Comparison of ENCODE assay signal across 16 mouse cellular contexts in the genomic region with DNA sequence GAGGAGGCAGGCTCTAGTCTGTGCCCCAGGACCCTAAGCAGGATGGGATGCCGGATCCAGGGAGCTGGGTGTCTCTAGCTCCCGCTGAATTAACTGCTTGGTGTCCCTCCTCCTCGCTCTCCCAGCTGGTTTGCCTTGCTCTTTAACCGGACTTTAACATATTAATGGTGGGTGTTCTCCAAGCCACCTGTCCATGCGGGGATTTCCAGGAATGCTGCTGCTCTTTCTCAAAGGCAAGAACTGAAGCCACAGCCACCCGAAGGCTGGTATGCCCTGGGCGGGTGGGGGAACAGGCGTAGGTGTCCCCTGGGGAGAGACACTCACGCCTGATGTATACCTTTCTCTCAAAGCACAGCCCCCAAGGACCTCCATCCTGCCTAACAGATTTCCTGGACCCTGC. TPM values are rescaled to one million over a fixed set of nuclear protein-coding genes. Genes with fewer than 3 reads are reported as not detected.
"Had no signal": no experiment of that assay in that cellular context is flagged by ENCODE, and none has a peak within 500 bp of the region (broad histone marks: within the 10 kb centered on the region; RNA-seq: fewer than 3 reads in every experiment).

No protein-coding gene starts in this region.

- H3K4me3 ChIP-seq: kidney, embryonic 15.5 days; limb, embryonic 13.5 days; midbrain, embryonic 12.5 days had no signal

- H3K36me3 ChIP-seq: kidney, embryonic 15.5 days; limb, embryonic 13.5 days; midbrain, embryonic 12.5 days had no signal

- H3K27me3 ChIP-seq: kidney, embryonic 15.5 days; midbrain, embryonic 12.5 days had no signal

- DNase-seq: kidney, postnatal 14 days; left cerebral cortex, postnatal 4 days; lung, adult 18-20 months; right cerebral cortex, postnatal 25 days; thymus, postnatal 14 days had no signal

- H3K4me1 ChIP-seq: midbrain, embryonic 12.5 days had no signal

- ATAC-seq: midbrain, embryonic 16.5 days had no signal

- H3K9ac ChIP-seq: kidney, embryonic 15.5 days; limb, embryonic 13.5 days; liver, embryonic 14.5 days; midbrain, embryonic 12.5 days had no signal

- H3K9me3 ChIP-seq: kidney, embryonic 15.5 days; limb, embryonic 13.5 days had no signal

- H3K27ac ChIP-seq: kidney, embryonic 15.5 days; limb, embryonic 13.5 days; liver, embryonic 14.5 days; midbrain, embryonic 12.5 days; stomach, postnatal 0 days had no signal

- H3K4me2 ChIP-seq: kidney, embryonic 15.5 days; limb, embryonic 13.5 days; midbrain, embryonic 12.5 days had no signal

RNA-seq across cellular contexts. Expression of a gene that starts 5.9 kb away (rescaled TPM):
- polyA plus RNA-seq: liver, adult 2 months had no signal

RNA-seq across cellular contexts. Expression of a gene that starts 51.3 kb away (rescaled TPM):
- total RNA-seq: layer of hippocampus, postnatal 10 days; megakaryocyte-erythroid progenitor cell, adult 5-6 weeks had no signal
- polyA plus RNA-seq: lung, embryonic 16.5 days; midbrain, embryonic 12.5 days; midbrain, embryonic 16.5 days; neural tube, embryonic 14.5 days; stomach, postnatal 0 days had no signal
